In the genomic region with DNA sequence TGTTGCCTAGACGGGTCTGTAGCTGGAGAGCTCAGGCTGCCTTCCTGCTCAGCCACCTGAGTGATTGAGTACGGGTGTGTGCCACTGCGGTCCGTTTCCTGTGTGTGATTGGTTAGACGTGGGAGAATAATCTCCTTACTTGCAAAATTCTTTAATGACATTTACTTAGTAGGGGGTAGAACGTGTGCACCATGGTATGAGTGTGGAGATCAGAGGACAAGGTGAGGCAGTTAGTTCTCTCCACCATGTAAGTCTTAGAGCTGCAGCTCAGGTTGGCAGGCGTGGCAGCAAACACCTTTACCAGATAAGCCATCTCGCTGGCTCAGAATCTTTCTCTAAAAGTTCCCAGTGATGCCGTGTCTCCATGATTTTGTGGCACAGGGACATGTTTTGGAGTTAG, we compare ENCODE assay signal across 31 mouse cellular contexts.
"Had no signal": no experiment of that assay in that cellular context is flagged by ENCODE, and none has a peak within 500 bp of the region (broad histone marks: within the 10 kb centered on the region; RNA-seq: fewer than 3 reads in every experiment).

No protein-coding gene starts in this region.

- H3K4me3 ChIP-seq: left cerebral cortex, adult 2 months; limb, embryonic 10.5 days; limb, embryonic 12.5 days; limb, embryonic 13.5 days; limb, embryonic 15.5 days; liver, embryonic 12.5 days; liver, embryonic 13.5 days; liver, embryonic 15.5 days; lung, embryonic 15.5 days; megakaryocyte, embryonic 14.5 days; midbrain, embryonic 12.5 days; midbrain, embryonic 13.5 days; midbrain, embryonic 15.5 days; myocyte had no signal

- ATAC-seq: liver, embryonic 12.5 days; liver, postnatal 0 days; lung, postnatal 0 days; midbrain, embryonic 13.5 days; midbrain, embryonic 15.5 days; midbrain, embryonic 16.5 days had no signal

- H3K9me3 ChIP-seq: limb, embryonic 10.5 days; limb, embryonic 12.5 days; limb, embryonic 13.5 days; limb, embryonic 15.5 days; liver, embryonic 12.5 days; liver, embryonic 13.5 days; liver, embryonic 15.5 days; lung, embryonic 15.5 days; megakaryocyte, embryonic 14.5 days; midbrain, embryonic 12.5 days; midbrain, embryonic 13.5 days; midbrain, embryonic 15.5 days had no signal

- H3K9ac ChIP-seq: limb, embryonic 12.5 days; limb, embryonic 13.5 days; limb, embryonic 15.5 days; liver, embryonic 12.5 days; liver, embryonic 13.5 days; liver, embryonic 14.5 days; liver, embryonic 15.5 days; liver, postnatal 0 days; lung, embryonic 14.5 days; lung, embryonic 15.5 days; midbrain, embryonic 12.5 days; midbrain, embryonic 15.5 days had no signal

- H3K27me3 ChIP-seq: limb, embryonic 12.5 days; limb, embryonic 13.5 days; limb, embryonic 15.5 days; liver, embryonic 12.5 days; liver, embryonic 13.5 days; liver, embryonic 15.5 days; lung, embryonic 15.5 days; megakaryocyte, embryonic 14.5 days; midbrain, embryonic 12.5 days; midbrain, embryonic 13.5 days; midbrain, embryonic 15.5 days had no signal

- H3K4me2 ChIP-seq: limb, embryonic 12.5 days; limb, embryonic 13.5 days; limb, embryonic 15.5 days; liver, embryonic 11.5 days; liver, embryonic 12.5 days; liver, embryonic 13.5 days; liver, embryonic 15.5 days; lung, embryonic 14.5 days; lung, embryonic 15.5 days; midbrain, embryonic 11.5 days; midbrain, embryonic 12.5 days; midbrain, embryonic 13.5 days; midbrain, embryonic 15.5 days had no signal

- H3K27ac ChIP-seq: left cerebral cortex, adult 2 months; limb, embryonic 10.5 days; limb, embryonic 12.5 days; limb, embryonic 13.5 days; limb, embryonic 15.5 days; liver, embryonic 12.5 days; liver, embryonic 13.5 days; liver, embryonic 14.5 days; liver, embryonic 15.5 days; lung, embryonic 15.5 days; macrophage; midbrain, embryonic 12.5 days; midbrain, embryonic 13.5 days; midbrain, embryonic 15.5 days had no signal

- DNase-seq: left cerebral cortex, postnatal 4 days; liver; liver, embryonic 13.5 days; liver, postnatal 0 days; lung, adult 18-20 months; lung, adult 2 months; lung, embryonic 14.5 days; lung, postnatal 10 days; lung, postnatal 14 days; lung, postnatal 36 days; lung, postnatal 4 days; midbrain, embryonic 14.5 days had no signal
